Mouse (Mus musculus) ES-Bruce4 (cell line): Measurements from ENCODE around the gene Pih1d1.

Source experiments
- CTCF ChIP-seq: IDR thresholded peaks from one replicate; pipeline ENCODE4 v1.8.1; 2011; ENCODE audit warnings: low read depth, low read length
- EP300 ChIP-seq: IDR thresholded peaks from 2 replicates; pipeline ENCODE4 v1.6.1; 2011; ENCODE audit warnings: low read depth, low read length; ENCODE audit not compliant: insufficient read depth
- POLR2A ChIP-seq: IDR thresholded peaks from one replicate; pipeline ENCODE4 v1.8.1; 2011; ENCODE audit warnings: low read length; ENCODE audit not compliant: insufficient read depth

- TF ChIP-seq POLR2A, result peak; percentile 81
- TF ChIP-seq CTCF, result no peak
- TF ChIP-seq EP300, result no peak
Observed at GRCm38 (mm10) chr7:45182199-45182601, 28.1 kb downstream of the Pih1d1 start.
